Mouse (Mus musculus): ENCODE results near the gene Cdk14.

The Cdk14 gene

DNA sequence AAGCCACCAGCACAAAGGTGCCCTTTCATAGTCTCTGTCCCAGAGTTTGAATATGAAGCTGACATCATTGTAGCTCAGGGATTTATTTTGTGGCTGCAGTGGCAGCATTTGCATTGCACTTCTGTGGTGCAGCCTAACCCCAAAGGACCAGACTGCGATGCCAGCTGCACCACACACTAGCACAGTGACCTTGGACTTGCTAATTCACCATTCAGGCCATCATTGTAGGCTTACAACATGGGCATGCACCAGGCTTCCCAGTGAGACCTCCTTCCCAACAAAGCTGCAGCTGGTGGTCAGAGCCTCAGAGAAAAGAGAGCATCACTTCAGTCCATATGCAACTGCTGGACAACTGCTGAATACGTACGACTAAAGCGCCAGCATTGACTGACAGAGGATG is 629.8 kb downstream of the Cdk14 start:
- POLR2A ChIA-PET = interaction anchor here in 1 of 4 experiments (0.6 kb wide), 1 partner anchor 686 kb away, joined by 6 read pairs; no protein-coding TSS in a partner anchor
- CTCF ChIA-PET = interaction anchor here in 1 of 4 experiments (0.6 to 1.5 kb wide), 2 partner anchors 128 to 879 kb away, joined by 3 to 4 read pairs; no protein-coding TSS in a partner anchor

DNA sequence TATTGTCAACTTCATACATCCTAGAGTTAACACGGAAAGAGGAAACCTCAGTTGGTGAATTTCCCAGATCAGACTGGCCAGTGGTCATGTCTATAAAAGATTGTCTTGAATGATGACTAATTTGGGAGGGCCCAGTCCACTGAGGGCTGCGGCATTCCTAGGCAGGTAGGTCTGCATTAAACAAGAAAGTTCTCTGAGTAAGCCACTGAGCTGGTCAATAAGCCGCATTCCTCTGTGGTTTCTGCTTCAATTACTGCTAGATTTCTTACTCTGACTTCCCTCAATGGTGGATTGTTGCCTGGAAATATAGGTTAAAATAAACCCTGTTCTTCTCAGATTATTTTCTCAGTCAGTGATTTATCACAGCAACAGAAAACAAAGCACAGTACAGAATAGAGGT is 631.6 kb downstream of the Cdk14 start:
- POLR2A ChIA-PET = no interaction called here
- CTCF ChIA-PET = no interaction called here

DNA sequence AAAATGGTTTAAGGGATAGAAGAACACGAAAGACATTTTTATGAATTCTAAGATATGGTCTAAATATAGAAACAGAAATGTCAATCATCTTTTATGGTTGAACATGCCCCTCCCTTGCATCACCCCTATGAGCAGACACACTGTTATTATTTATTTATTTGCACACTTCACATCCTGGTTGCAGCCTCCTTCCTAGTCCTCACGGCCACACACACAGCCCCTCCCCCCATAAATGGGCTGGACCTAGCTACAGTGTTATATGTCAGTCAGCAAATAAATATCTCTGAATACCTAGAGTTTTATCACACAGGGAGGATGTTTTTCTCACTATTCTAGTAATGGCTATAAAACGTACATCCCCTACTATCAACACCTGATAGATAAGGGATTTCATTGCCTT is 633.3 kb downstream of the Cdk14 start:
- POLR2A ChIA-PET = interaction anchor here in 1 of 4 experiments (1.5 kb wide), 1 partner anchor 82 kb away, joined by 3 read pairs; no protein-coding TSS in a partner anchor
- CTCF ChIA-PET = no interaction called here

DNA sequence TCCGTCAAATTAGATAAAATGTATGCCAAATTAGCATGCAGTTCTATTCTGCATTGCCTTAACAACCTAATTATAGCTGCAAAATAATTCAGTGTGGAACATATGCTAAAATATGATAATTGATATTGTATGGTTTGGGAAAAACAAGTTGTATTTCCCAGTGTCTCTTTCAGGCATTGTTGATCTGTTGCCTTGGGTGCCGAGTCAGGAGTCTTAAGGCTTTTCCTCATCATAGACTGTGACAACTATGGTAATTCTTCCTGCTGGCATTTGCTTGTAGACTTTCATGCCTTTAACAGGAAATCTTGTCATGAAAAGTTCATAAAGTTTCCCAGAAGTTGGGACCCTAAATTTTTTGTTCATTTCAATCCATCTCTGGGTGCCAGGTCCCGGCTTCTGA is 641.8 kb downstream of the Cdk14 start:
- CTCF ChIA-PET = no interaction called here

DNA sequence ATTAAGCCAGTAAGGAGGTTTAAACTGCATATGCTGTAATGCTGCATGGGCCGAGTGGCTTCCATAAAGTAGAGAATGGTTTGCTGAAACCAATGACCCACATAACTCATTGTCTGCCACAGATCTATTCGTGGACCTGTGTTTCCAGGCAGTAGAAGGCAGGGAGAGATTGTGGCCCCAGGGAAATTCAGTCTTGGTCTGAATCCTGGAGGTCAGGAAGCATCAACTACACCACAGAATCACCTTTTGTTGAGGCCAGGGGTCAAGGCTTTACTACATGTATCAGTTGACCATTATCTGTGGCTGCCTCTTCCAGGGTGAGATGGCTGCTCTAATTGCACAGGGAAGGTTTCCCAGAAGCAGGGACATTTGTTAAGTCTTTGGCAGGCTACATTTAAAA is 643.6 kb downstream of the Cdk14 start:
- ChIA-PET POLR2A (interaction anchor here in 1 of 4 experiments (0.6 kb wide), 1 partner anchor 136 kb away, joined by 4 read pairs; no protein-coding TSS in a partner anchor), CTCF (interaction anchor here in 1 of 4 experiments (0.6 kb wide), 1 partner anchor 1638 kb away, joined by 4 read pairs; no protein-coding TSS in a partner anchor)

More for the DNA sequence above, 641.8 kb downstream of the Cdk14 start:
- POLR2A ChIA-PET = no interaction called here

DNA sequence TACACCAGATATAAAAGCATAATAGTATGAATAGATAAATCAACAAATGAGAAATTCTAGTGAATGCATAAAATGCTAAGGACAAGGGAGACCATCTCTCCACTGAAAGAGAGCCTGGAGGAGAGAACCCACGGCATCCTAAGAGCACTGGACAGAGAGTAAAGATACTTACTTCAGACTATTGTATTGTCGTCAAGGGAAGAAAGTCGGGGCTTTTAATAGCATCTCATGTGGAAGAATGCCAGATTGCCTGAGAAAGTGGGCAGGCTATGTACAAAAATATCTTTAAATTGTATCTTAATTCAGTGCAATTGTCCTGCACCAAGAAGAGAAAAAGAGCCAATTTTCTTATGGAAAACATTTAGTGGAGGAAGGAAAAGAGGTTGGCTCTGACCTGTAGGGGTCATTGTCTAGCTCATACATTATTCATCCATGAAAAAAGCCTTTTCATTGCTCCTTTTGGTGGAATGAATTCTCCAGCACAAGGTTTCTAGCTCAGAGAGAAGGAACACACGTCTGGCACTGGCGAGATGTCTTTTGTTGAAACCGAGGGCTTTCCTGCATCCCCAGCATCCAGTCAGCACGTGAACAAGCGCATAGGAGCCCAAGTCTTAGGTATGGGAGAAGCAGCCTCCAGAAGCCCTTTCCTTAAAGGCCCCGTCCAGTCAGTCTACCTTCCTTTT is 646.9 kb downstream of the Cdk14 start:
- ChIA-PET POLR2A (interaction anchor here in 1 of 4 experiments (1.0 kb wide), 1 partner anchor 9 kb away, joined by 3 read pairs; no protein-coding TSS in a partner anchor), CTCF (interaction anchor here in 1 of 4 experiments (0.6 kb wide), 1 partner anchor 704 kb away, joined by 3 read pairs; no protein-coding TSS in a partner anchor)

DNA sequence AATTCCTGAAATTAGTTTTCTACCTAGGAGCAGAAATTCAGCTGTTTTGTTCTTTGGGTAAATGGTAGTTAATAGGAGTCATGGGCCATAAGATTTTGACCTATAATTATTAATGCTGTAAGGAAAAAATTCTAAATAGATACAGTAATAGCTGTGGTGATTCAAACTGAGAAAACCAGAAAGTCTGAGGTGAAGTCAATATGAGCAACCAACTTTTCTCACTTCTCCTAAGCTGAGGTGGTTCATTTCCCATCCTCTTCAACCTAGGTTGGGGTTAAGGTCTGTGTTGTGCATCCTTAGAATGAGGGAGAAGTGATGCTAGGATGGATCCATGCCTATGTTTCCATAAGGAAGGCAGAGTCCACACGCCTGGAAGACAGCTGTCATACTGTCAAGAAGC is 649.5 kb downstream of the Cdk14 start:
- ChIA-PET CTCF (interaction anchor here in 2 of 4 experiments (0.7 kb wide), 2 partner anchors 119 to 528 kb away, joined by 3 read pairs; no protein-coding TSS in a partner anchor), POLR2A (no interaction called here)

DNA sequence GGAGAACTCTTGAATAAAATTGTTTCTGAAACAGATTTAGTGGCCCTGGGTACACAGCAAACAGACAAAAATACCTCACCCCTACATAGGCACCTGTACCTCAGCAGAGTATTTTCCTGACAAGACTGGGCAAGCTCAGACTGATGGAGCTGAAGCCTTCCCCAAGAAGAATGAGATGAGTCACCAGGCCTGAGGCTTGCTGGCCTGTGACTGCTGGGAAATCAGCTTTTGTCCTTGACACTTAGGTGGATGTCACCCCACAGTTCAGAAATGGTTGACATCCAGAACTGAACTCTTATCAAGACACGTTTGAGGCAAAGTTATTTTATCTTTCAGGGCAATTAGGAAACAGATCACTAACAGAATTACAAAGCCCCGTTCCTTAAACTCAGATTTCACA is 652.2 kb downstream of the Cdk14 start:
- ChIA-PET POLR2A (no interaction called here), CTCF (no interaction called here)

DNA sequence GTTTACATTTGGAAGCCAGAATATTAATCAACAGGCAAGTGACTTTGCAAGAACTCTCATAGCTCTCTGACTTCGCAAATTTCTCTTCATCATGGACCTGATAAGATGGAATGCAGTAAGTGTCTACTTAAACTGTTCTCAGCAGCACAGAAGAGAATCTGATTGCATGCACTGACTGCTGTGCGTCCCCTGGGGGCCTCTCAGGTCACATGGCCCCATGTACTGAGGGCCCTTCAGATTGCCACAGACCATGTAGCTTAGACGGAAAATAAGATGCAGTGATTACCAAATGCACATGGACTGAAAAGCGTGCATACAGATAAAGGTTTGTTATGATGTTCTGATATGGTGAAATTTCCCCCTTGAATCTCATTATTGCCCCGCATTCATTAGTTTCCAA is 653.4 kb downstream of the Cdk14 start:
- CTCF ChIA-PET = no interaction called here
- POLR2A ChIA-PET = interaction anchor here in 1 of 4 experiments (1.1 kb wide), 1 partner anchor 26 kb away, joined by 4 read pairs; no protein-coding TSS in a partner anchor

DNA sequence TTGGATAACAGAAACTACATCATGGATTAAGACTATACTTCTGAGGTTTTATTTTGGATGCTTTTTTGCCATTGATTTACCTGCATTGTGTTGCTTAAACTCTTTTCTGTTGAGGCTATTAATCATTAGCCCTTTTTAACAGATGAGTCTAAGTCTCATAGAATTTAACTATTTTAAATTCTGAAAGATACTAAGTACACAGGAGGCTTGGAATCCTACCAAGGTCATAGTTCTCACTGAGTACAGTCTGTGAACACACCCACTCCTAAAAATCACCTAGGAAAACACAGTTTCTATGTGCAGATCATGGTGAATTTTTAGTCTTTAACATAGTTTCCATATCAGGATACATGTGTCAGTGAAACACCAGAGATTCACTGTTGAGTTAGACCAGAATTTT is 658.2 kb downstream of the Cdk14 start:
- ChIA-PET CTCF (no interaction called here), POLR2A (no interaction called here)

DNA sequence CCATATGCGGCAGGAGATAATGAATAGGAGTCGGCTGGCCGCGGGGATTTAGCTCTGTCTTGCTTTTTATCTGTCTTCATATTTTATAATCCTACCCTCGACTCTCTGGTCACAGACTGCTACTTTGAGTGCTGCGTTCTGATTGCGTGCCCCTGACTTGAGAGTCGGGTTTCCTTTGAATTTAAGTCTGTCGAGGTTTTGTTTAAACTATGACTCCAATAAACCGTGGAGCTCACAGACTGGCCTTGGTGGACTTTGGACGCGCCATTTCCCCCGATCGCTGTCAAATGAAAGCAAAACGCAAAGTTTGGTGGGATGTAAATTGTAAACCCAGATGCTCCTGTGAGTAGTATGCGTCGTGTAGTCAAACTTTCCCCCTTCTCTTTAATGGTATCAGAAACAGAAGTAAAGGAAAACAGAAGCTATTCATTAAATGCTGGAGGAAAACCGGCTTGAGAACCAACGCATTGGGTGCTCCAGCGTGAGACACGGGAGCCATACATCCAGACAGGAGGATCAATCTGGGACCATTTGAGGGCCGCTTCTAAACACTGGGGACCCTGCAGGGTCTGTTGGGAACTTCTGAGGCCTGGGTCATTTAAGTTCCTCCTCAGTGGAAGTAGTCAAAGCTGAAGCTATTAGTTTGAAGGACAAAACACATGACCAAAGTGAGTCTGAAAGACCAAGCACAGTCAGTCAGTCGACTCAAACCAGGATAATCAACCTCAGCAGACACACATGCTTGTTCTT is 661.6 kb downstream of the Cdk14 start:
- CTCF ChIA-PET = interaction anchor here in 1 of 4 experiments (0.5 kb wide), 1 partner anchor 165 kb away, joined by 4 read pairs; no protein-coding TSS in a partner anchor
- POLR2A ChIA-PET = interaction anchor here in 2 of 4 experiments (0.7 to 1.6 kb wide), 5 partner anchors 188 to 956 kb away, joined by 3 to 5 read pairs (median 3); partner anchors contain the start of genes Ankib1 (in 1 of the 2), Cyp51 (in 1 of the 2), Gtpbp10 (in 1 of the 2) and Krit1 (in 1 of the 2)

DNA sequence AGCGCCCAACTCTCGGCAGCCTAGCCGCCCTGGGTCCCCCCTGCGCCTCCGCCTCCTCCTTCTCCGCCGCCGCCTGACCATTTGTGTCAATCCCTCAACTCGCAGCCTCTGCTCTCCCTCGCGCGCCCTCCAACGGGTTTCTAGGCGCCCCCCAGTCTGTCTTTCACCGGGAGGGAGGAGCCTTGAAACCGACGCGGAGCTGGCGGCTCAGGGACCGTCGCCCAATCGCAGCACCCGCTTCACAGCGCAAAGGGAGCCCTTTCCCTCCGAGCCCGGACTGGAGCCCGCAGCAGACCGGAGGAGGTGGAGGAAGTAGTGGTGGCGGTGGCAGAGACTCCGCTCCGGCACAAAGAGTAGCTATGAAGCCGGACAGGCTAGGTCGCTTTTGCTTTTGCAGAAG is 662.2 kb downstream of the Cdk14 start, which contains the start of gene Fzd1:
Gene Fzd1 (minus strand): TSS at position 134 of the 400 bp plus-strand sequence.
- ChIA-PET POLR2A (interaction anchor here in 2 of 4 experiments (0.7 to 1.6 kb wide), 5 partner anchors 189 to 955 kb away, joined by 3 to 5 read pairs (median 3); partner anchors contain the start of genes Ankib1 (in 1 of the 2), Cyp51 (in 1 of the 2), Gtpbp10 (in 1 of the 2) and Krit1 (in 1 of the 2)), CTCF (interaction anchor here in 1 of 4 experiments (0.5 kb wide), 1 partner anchor 166 kb away, joined by 4 read pairs; no protein-coding TSS in a partner anchor)

DNA sequence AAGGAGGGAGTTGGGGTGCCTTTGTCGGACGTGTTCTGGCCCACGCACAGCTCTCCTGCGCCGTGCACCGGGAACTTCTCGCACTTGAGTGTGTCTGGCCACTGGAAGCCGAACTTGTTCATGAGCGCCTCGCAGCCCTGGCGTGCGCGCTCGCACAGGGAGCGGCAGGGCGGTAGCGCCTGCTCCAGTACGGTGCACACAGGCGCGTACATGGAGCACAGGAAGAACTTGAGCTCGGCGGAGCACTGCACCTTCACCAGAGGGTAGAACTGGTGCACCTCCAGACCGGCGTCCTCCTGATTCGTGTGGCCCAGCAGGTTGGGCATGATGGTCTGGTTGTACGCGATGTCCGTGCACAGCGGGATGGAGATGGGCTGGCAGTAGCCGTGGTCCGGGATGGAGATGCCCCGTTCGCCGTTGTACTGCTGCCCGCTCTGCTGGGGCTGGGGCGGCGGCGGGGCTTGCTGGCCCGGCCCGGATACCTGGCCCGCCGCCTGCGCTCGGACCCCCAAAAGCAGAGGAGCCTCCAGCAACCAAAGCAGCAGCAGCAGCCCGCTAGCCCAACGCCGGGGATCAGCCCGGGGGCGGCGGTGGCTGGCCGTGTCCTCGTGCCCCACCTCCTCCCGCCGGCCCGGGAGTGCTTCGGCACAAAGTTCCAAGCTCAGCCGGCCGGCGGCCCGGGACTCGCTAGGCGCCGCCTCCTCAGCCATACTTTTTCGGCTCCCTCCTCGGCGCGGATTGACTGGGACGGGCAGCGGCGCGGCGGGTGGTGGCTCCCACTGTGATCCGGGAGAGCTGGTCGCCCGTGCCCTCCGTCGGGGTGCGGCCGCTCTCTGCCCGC is 663.0 kb downstream of the Cdk14 start:
- ChIA-PET CTCF (no interaction called here), POLR2A (interaction anchor here in 2 of 4 experiments (0.6 to 1.6 kb wide), 6 partner anchors 22 to 885 kb away, joined by 3 to 5 read pairs (median 3); partner anchors contain the start of gene Cyp51 (in 1 of the 2))

DNA sequence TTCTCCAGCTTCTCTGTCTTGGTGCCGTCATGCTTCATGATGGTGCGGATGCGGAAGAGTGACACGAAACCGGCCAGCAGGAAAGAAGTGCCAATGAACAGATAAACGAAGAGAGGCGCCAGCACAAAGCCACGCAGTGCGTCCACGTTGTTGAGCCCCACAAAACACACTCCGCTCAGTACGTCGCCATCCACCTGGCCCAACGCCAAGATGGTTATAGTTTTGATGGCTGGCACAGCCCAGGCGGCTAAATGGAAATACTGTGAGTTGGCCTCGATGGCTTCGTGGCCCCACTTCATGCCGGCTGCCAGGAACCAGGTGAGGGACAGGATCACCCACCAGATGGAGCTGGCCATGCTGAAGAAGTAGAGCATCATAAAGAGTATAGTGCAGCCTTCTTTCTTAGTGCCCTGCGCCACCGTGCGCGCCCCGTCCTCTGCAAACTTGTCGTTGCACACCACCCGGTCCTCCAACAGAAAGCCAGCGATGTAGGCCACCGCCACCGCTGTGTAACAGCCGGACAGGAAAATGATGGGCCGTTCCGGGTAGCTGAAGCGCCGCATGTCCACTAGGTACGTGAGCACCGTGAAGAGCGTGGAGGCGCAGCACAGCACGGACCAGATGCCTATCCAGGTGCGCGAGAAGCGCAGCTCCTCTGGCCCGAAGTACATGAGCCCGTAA is 664.0 kb downstream of the Cdk14 start:
- POLR2A ChIA-PET = interaction anchor here in 2 of 4 experiments (0.6 to 1.6 kb wide), 4 partner anchors 19 to 884 kb away, joined by 3 to 4 read pairs (median 3); no protein-coding TSS in a partner anchor
- CTCF ChIA-PET = no interaction called here

DNA sequence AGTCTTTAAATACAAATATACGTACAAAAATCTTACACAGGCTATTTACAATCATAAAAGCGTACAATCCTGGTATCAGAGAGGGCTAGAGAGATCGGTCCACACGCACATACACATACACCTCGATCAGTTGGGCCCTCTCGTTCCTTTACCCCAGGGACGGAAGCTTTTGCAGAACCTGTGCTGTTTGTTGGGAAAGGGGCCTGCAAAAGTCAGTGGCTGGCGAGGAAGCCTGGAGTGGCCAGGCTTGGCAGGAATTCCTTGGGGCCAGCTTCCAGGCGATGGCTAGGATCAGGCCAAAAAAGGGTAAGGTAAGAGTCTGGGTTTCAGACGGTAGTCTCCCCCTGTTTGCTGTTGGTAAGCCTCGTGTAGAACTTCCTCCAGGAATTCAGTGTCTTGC is 664.8 kb downstream of the Cdk14 start:
- CTCF ChIA-PET = no interaction called here
- POLR2A ChIA-PET = interaction anchor here in 1 of 4 experiments (0.6 to 1.6 kb wide), 3 partner anchors 9 to 39 kb away, joined by 3 to 4 read pairs (median 4); no protein-coding TSS in a partner anchor

DNA sequence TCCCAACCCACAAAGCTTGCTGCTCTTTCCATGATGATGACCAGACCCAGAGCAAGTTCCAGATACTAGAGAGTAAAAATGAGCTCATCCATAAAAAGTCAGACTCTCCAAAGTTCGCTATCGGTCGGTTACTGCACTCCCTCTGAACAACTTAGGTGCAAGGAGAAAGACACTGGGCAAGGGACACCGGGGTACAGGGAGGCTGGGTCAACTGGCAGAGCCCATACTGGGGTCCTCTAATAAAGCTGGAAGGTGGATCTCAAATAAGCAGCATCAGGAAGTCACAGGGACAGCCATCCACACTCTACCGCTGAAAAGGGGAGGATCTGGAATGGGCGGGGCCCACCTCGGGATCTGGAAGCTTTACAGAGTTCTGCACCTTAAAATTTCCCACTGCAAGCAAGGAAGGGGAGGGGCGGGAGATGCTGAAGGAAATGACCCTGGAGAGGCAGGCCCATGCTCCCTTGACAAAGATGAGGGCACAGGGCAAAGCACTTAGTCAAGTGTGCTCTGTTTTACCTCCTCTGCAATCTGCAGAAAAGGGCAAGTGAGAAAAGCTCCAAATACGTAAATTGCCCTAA is 665.3 kb downstream of the Cdk14 start:
- POLR2A ChIA-PET = interaction anchor here in 1 of 4 experiments (0.6 to 1.6 kb wide), 3 partner anchors 9 to 39 kb away, joined by 3 to 4 read pairs (median 4); no protein-coding TSS in a partner anchor
- CTCF ChIA-PET = no interaction called here
